Mouse (Mus musculus): Measurements from ENCODE around the gene Gm49673. TPM values are rescaled to one million over a fixed set of nuclear protein-coding genes. Genes with fewer than 3 reads are reported as not detected.

The Gm49673 gene
- polyA plus RNA-seq, 1 experiment from 2014 or later: 0.18 TPM

Other genes with a start within 250 kb of the Gm49673 start
- 3.5 TPM for gene Tagap, start 221.8 kb downstream of the Gm49673 start, polyA plus RNA-seq (2021)
- gene Rsph3a, start 202.2 kb downstream of the Gm49673 start, polyA plus RNA-seq (2021): 15.9 TPM
- 36.5 TPM for gene Rnaset2a, start 309 bp upstream of the Gm49673 start, polyA plus RNA-seq (2021)
- 33.1 TPM for gene Fgfr1op, start 17.7 kb upstream of the Gm49673 start, polyA plus RNA-seq (2021)
- gene Ccr6, start 88.3 kb upstream of the Gm49673 start, polyA plus RNA-seq (2021): not detected
- 168 TPM for gene Mpc1, start 135.1 kb upstream of the Gm49673 start, polyA plus RNA-seq (2021)
- 61.2 TPM for gene Sft2d1, start 163.3 kb upstream of the Gm49673 start, polyA plus RNA-seq (2021)
- gene Prr18, start 189.7 kb upstream of the Gm49673 start, polyA plus RNA-seq (2021): 0.19 TPM
- gene T2, start 208.2 kb upstream of the Gm49673 start, polyA plus RNA-seq (2021): 0.05 TPM